8 mouse cellular contexts compared by ENCODE assay signal in the genomic region with DNA sequence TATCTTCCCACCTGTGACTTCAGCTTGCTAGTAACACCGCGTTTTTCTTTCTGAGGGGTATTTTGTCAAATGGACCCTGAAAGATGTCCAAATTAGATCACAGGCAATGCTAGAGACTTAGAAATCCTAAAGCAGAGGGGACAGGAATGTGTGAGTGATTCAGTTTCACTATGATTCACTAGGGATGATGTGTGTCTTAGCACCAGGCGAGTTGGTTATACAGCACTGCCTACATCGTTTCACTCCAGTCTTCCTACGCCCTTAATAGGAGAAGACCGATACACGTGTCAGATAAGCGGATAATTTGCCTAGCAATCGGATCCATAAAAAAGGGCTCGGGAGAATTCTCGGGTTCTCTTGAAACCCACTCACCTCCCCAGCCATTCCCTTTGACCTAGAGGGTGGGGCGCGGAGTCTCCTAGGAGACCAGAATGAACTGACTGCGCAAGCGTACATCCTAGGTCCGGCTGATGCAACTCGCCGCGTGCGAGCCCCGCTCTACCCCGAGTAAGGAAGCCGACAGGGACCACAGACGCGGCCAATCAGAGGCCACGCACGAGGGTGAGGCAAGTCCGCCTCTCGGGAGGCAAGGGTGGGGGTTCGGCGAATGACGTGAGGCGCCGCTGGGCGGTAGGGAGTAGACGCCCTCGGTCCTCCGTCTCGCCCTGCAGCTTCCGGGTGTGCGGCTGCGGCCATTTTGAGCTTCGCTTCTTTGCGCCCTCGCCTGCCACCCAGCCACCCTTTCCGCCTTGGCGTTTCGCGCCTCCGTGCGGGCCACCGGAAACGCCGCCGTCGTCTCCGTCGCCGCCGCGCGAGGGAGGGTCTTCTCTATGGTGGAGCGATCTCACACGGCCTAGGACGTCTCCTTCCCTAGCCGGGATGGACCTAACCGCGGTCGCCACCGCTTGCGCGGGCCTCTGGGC. TPM values are rescaled to one million over a fixed set of nuclear protein-coding genes. Genes with fewer than 3 reads are reported as not detected.
DNase-seq lines count a peak whose midpoint lies in the region; ATAC-seq and TF ChIP-seq lines count a peak whose summit lies in the region.

Ppp1r15b (plus strand) TSS at position 506 of the 923 bp plus-strand sequence.

- H3K4me2 ChIP-seq in CH12.LX (ENCODE audit: insufficient read depth, low read depth, poor library complexity, severe bottlenecking), result peak within 1 kb of the TSS; percentile 95
- peak within 1 kb of the TSS; percentile 99 for H3K4me2 ChIP-seq in forebrain, embryonic 11.5 days (ENCODE audit: low read depth, low read length, severe bottlenecking)
- H3K4me2 ChIP-seq in heart, embryonic 16.5 days (ENCODE audit: low read depth, low read length), result peak within 1 kb of the TSS; percentile 97
- peak within 1 kb of the TSS; percentile 80 for H3K4me2 ChIP-seq in liver, embryonic 15.5 days
- H3K4me2 ChIP-seq in neural tube, embryonic 12.5 days (replicated peaks), result peak within 1 kb of the TSS; percentile 99

- peaks cover 47% of the 10 kb centered on the region for H3K79me2 ChIP-seq in CH12.LX (replicated peaks; ENCODE audit: control insufficient read depth, extremely low read depth, insufficient read depth, poor library complexity, severe bottlenecking)

- in situ Hi-C loops in CH12.LX (cut with MboI; ENCODE audit: low pct_ligation_motif_present, low pct_unique_long_range_greater_than_20kb, low sequenced_read_pairs), result no loop called here

- H3K27me3 ChIP-seq in CH12.LX (replicated peaks), result no peaks in the 10 kb centered on the region
- no peaks in the 10 kb centered on the region for H3K27me3 ChIP-seq in forebrain, embryonic 11.5 days (ENCODE audit: control insufficient read depth, insufficient read depth, low read length)
- no peaks in the 10 kb centered on the region for H3K27me3 ChIP-seq in heart, embryonic 16.5 days (ENCODE audit: control insufficient read depth, insufficient read depth, low read length)
- no peaks in the 10 kb centered on the region for H3K27me3 ChIP-seq in liver, embryonic 15.5 days
- no peaks in the 10 kb centered on the region for H3K27me3 ChIP-seq in neural tube, embryonic 12.5 days (replicated peaks)

- DNase-seq in CH12.LX (ENCODE audit: extremely low read depth), result peak; percentile 99
- DNase-seq in c-Kit-positive CD71-positive TER-119-negative erythroid progenitor cells, embryonic 14.5 days (ENCODE audit: low read depth), result peak; percentile 96
- DNase-seq in forebrain, embryonic 11.5 days (ENCODE audit: low spot score), result peak; percentile 99
- DNase-seq in kidney, postnatal 36 days, result peak; percentile 98 to 100
- DNase-seq in telencephalon, adult 2 months (ENCODE audit: low read depth, low spot score), result peak; percentile 99

- no peaks in the 10 kb centered on the region for H3K9me3 ChIP-seq in CH12.LX (replicated peaks; ENCODE audit: low read length)
- H3K9me3 ChIP-seq in forebrain, embryonic 11.5 days (ENCODE audit: control insufficient read depth, low read length), result no peaks in the 10 kb centered on the region
- no peaks in the 10 kb centered on the region for H3K9me3 ChIP-seq in heart, embryonic 16.5 days (replicated peaks; ENCODE audit: control insufficient read depth, low read length)
- H3K9me3 ChIP-seq in liver, embryonic 15.5 days (replicated peaks), result no peaks in the 10 kb centered on the region
- no peaks in the 10 kb centered on the region for H3K9me3 ChIP-seq in neural tube, embryonic 12.5 days

- TF ChIP-seq CTCF in CH12.LX (conservative IDR thresholded peaks at IDR 0.05 in 1 of 2, IDR thresholded peaks at IDR 0.05 in 1 of 2; ENCODE audit: low read depth in 2 of 2, low read length in 2 of 2), result no peak

- H3K4me3 ChIP-seq in CH12.LX (replicated peaks in 1 of 3; ENCODE audit: low read depth in 2 of 3, low read length in 2 of 3, poor library complexity in 1 of 3), result peak within 1 kb of the TSS; percentile 94 to 99 (median 98)
- peak within 1 kb of the TSS; percentile 96 for H3K4me3 ChIP-seq in forebrain, embryonic 11.5 days (ENCODE audit: low read depth, low read length)
- peak within 1 kb of the TSS; percentile 87 for H3K4me3 ChIP-seq in heart, embryonic 16.5 days (ENCODE audit: low read length)
- H3K4me3 ChIP-seq in liver, embryonic 15.5 days (replicated peaks), result peak within 1 kb of the TSS; percentile 95
- peak within 1 kb of the TSS; percentile 97 for H3K4me3 ChIP-seq in neural tube, embryonic 12.5 days

- 2% methylated on average over 72 of the region's 72 CpGs for WGBS in forebrain, embryonic 11.5 days
- under 1% methylated on average over 72 of the region's 72 CpGs for whole genome bisulfite sequencing in heart, embryonic 16.5 days
- WGBS in liver, embryonic 15.5 days (ENCODE audit: insufficient replicate concordance), result under 1% methylated on average over 72 of the region's 72 CpGs
- WGBS in neural tube, embryonic 12.5 days, result under 1% methylated on average over 72 of the region's 72 CpGs

- H3K36me3 ChIP-seq in CH12.LX (replicated peaks in 1 of 2; ENCODE audit: control insufficient read depth in 1 of 2, insufficient read depth in 1 of 2, low read length in 1 of 2), result peaks cover 25 to 27% of the 10 kb centered on the region in 2 experiments
- H3K36me3 ChIP-seq in forebrain, embryonic 11.5 days (ENCODE audit: control insufficient read depth, insufficient read depth, low read length), result no peaks in the 10 kb centered on the region; the same call in 1 of the 2 replicates
- H3K36me3 ChIP-seq in heart, embryonic 16.5 days (ENCODE audit: control insufficient read depth, insufficient read depth), result 0 out of 2 replicates have a peak, but pooled peaks cover 1% of the 10 kb centered on the region
- H3K36me3 ChIP-seq in liver, embryonic 15.5 days (replicated peaks), result peaks cover 34% of the 10 kb centered on the region
- H3K36me3 ChIP-seq in neural tube, embryonic 12.5 days, result no peaks in the 10 kb centered on the region

- peak within 1 kb of the TSS; percentile 96 for H3K27ac ChIP-seq in CH12.LX (ENCODE audit: insufficient read depth, low read depth)
- H3K27ac ChIP-seq in forebrain, embryonic 11.5 days (ENCODE audit: low read depth, low read length), result peak within 1 kb of the TSS; percentile 93
- peak within 1 kb of the TSS; percentile 99 for H3K27ac ChIP-seq in heart, embryonic 16.5 days (ENCODE audit: low read length)
- peak within 1 kb of the TSS; percentile 95 for H3K27ac ChIP-seq in liver, embryonic 15.5 days (replicated peaks)
- H3K27ac ChIP-seq in neural tube, embryonic 12.5 days, result peak within 1 kb of the TSS; percentile 72

- TF ChIP-seq POLR2A in CH12.LX (IDR thresholded peaks at IDR 0.05; ENCODE audit: low read depth, low read length), result peak; percentile 79

- no peak for TF ChIP-seq RAD21 in CH12.LX (IDR thresholded peaks at IDR 0.05; ENCODE audit: low read depth, low read length)

- dilution Hi-C loops in CH12.LX (cut with MboI; ENCODE audit: extremely low pct_ligation_motif_present, extremely low pct_unique_long_range_greater_than_20kb, low sequenced_read_pairs), result no loop called here

- H3K4me1 ChIP-seq in CH12.LX (ENCODE audit: control insufficient read depth in 1 of 2, insufficient read depth in 2 of 2), result peaks cover 0 to 5% of the 10 kb centered on the region in 2 experiments; a peak in 2 of 4 replicates
- H3K4me1 ChIP-seq in forebrain, embryonic 11.5 days (replicated peaks; ENCODE audit: control insufficient read depth, insufficient read depth, low read length), result peaks cover 23% of the 10 kb centered on the region
- peaks cover 17% of the 10 kb centered on the region for H3K4me1 ChIP-seq in heart, embryonic 16.5 days (ENCODE audit: control insufficient read depth, insufficient read depth, low read length)
- H3K4me1 ChIP-seq in liver, embryonic 15.5 days (replicated peaks), result peaks cover 27% of the 10 kb centered on the region
- peaks cover 38% of the 10 kb centered on the region for H3K4me1 ChIP-seq in neural tube, embryonic 12.5 days

- ATAC-seq in forebrain, embryonic 11.5 days (replicated peaks; ENCODE audit: low FRiP score), result peak; percentile 99
- peak; percentile 98 for ATAC-seq in heart, embryonic 16.5 days (replicated peaks; ENCODE audit: extremely low read depth, insufficient read depth, low FRiP score)
- peak; percentile 95 for ATAC-seq in liver, embryonic 15.5 days (ENCODE audit: insufficient read depth)
- ATAC-seq in neural tube, embryonic 12.5 days (ENCODE audit: low FRiP score, low read depth), result peak; percentile 98

- peak; percentile 90 for TF ChIP-seq EP300 in CH12.LX (IDR thresholded peaks at IDR 0.05; ENCODE audit: low read length)

- peak within 1 kb of the TSS; percentile 96 for H3K9ac ChIP-seq in CH12.LX (ENCODE audit: insufficient read depth, low read depth)
- H3K9ac ChIP-seq in forebrain, embryonic 11.5 days (ENCODE audit: low read length), result peak within 1 kb of the TSS; percentile 98
- peak within 1 kb of the TSS; percentile 100 for H3K9ac ChIP-seq in heart, embryonic 16.5 days (ENCODE audit: low read length)
- peak within 1 kb of the TSS; percentile 93 for H3K9ac ChIP-seq in liver, embryonic 15.5 days
- peak within 1 kb of the TSS; percentile 96 for H3K9ac ChIP-seq in neural tube, embryonic 12.5 days

TF ChIP-seq in CH12.LX, 34 proteins besides CTCF, POLR2A, EP300 and RAD21 (continues in another document):
- TF ChIP-seq E2F4 (IDR thresholded peaks at IDR 0.05; ENCODE audit: insufficient replicate concordance, low read depth, low read length) (peak; percentile 24; the same call in 1 of the 2 replicates), TBP (conservative IDR thresholded peaks at IDR 0.05; ENCODE audit: low read depth, low read length) (peak; percentile 74), ZKSCAN1 (IDR thresholded peaks at IDR 0.05; ENCODE audit: borderline replicate concordance, low read depth, low read length) (no peak), SIN3A (IDR thresholded peaks at IDR 0.05; ENCODE audit: low read length) (peak; percentile 75), MEF2A (IDR thresholded peaks at IDR 0.05; ENCODE audit: borderline replicate concordance, low read depth, low read length) (peak; percentile 69), IRF4 (IDR thresholded peaks at IDR 0.05; ENCODE audit: low read depth, low read length) (peak; percentile 97), CHD2 (IDR thresholded peaks at IDR 0.05; ENCODE audit: low read length) (peak; percentile 58; the same call in 1 of the 2 replicates), USF1 (IDR thresholded peaks at IDR 0.05; ENCODE audit: low read depth, low read length) (0 out of 2 replicates have a peak, but pooled peaks have one; percentile 9), ZC3H11A (IDR thresholded peaks at IDR 0.05; ENCODE audit: low read depth, low read length) (no peak), KAT2A (IDR thresholded peaks at IDR 0.05; ENCODE audit: insufficient replicate concordance, low read length) (0 out of 2 replicates have a peak, but pooled peaks have one; percentile 61), PAX5 (IDR thresholded peaks at IDR 0.05; ENCODE audit: low read length) (no peak)

RNA-seq across cellular contexts. Expression of gene Ppp1r15b, which starts in this region (rescaled TPM):
- total RNA-seq in CH12.LX (2012; rRNA removed) (47.6 and 50.6 TPM in 2 replicates), CH12.LX (2014; rRNA removed) (46.7 and 47.5 TPM in 2 replicates)
- polyA plus RNA-seq in CH12.LX (2012; ENCODE audit: insufficient read length, low read depth), result 31.4 and 33.1 TPM in 2 replicates
- polyA plus RNA-seq in forebrain, embryonic 11.5 days (2014; fragmentation: Nextera tagmentation; extraction: Ambion mirVana), result 62.8 and 69.7 TPM in 2 replicates
- polyA plus RNA-seq in heart, embryonic 16.5 days (2015; fragmentation: Nextera tagmentation; extraction: Ambion mirVana), result 22.3 and 25.1 TPM in 2 replicates
- polyA plus RNA-seq in liver, embryonic 15.5 days (2015; fragmentation: Nextera tagmentation; extraction: Ambion mirVana), result 39.1 and 45.5 TPM in 2 replicates
- 43.3 and 45.8 TPM in 2 replicates for polyA plus RNA-seq in neural tube, embryonic 12.5 days (2016; fragmentation: Nextera tagmentation; extraction: Ambion mirVana)

Comparison
In these comparisons a context has a peak if more than half of its experiments do, and no peak if none do; other contexts are left out.
1. Peak in every context shown above with its lines: DNase-seq, ATAC-seq, H3K4me3 ChIP-seq and H3K27ac ChIP-seq.